Comparison of ENCODE assay signal across 12 mouse cellular contexts in genomic region chr6:31692024-31692423, GRCm38 (mm10).
"Had no signal": no experiment of that assay in that cellular context is flagged by ENCODE, and none has a peak within 500 bp of the region (broad histone marks: within the 10 kb centered on the region; RNA-seq: fewer than 3 reads in every experiment).

No protein-coding gene starts in this region.

- DNase-seq: retina, postnatal 1 day; right cerebral cortex, adult 18-20 months; right cerebral cortex, postnatal 14 days; right cerebral cortex, postnatal 25 days; right cerebral cortex, postnatal 4 days; spleen, adult 18-20 months; thymus, adult 18-20 months; thymus, adult 2 months; thymus, postnatal 14 days; thymus, postnatal 25 days; thymus, postnatal 36 days; thymus, postnatal 4 days had no signal
